Mouse (Mus musculus): ENCODE measurements at regions not wholly inside any gene's neighbourhood (a gene's known extent, or its start where the extent isn't known, plus 50 kb on each side); places are given as distances from the start of the nearest gene placed in this dataset.
A peak's percentile ranks its signal among the peaks of the same experiment; 100 is the strongest.
"Not testable (repeated sequence)": the region's sequence is repeated elsewhere in the genome, so short reads cannot be mapped to it uniquely, and the experiment has no call there.

- no peak for DNase-seq (ENCODE audit: low read depth, low spot score)
These were observed 454.0 kb upstream of the Jmjd1c start for GRCm38 (mm10) chr10:66641966-66642365.

GRCm38 (mm10) chr10:66643160-66643559 is 452.8 kb upstream of the Jmjd1c start:
- no peak for DNase-seq (ENCODE audit: low read depth, low spot score)

GRCm38 (mm10) chr10:66657520-66657919 is 438.4 kb upstream of the Jmjd1c start:
- no peak for DNase-seq (ENCODE audit: low read depth, low spot score)

GRCm38 (mm10) chr10:66683160-66683559 is 412.8 kb upstream of the Jmjd1c start:
- no peak for DNase-seq (ENCODE audit: low read depth, low spot score)

GRCm38 (mm10) chr10:66689196-66689595 is 406.7 kb upstream of the Jmjd1c start:
- DNase-seq (ENCODE audit: low read depth, low spot score), result not testable (repeated sequence)

GRCm38 (mm10) chr10:66694549-66695285 is 401.2 kb upstream of the Jmjd1c start:
- no peak for DNase-seq (ENCODE audit: low read depth, low spot score)

- DNase-seq (ENCODE audit: low read depth, low spot score), result not testable (repeated sequence)
These were observed 381.0 kb upstream of the Jmjd1c start for GRCm38 (mm10) chr10:66714926-66715325.

GRCm38 (mm10) chr10:66717909-66718308 is 378.0 kb upstream of the Jmjd1c start:
- no peak for DNase-seq (ENCODE audit: low read depth, low spot score)

GRCm38 (mm10) chr10:66719796-66720195 is 376.1 kb upstream of the Jmjd1c start:
- DNase-seq (ENCODE audit: low read depth, low spot score), result no peak

GRCm38 (mm10) chr10:66733631-66734030 is 362.3 kb upstream of the Jmjd1c start:
- no peak for DNase-seq (ENCODE audit: low read depth, low spot score)

GRCm38 (mm10) chr10:66734853-66735252 is 361.1 kb upstream of the Jmjd1c start:
- DNase-seq (ENCODE audit: low read depth, low spot score), result peak; percentile 53

GRCm38 (mm10) chr10:66739017-66739416 is 356.9 kb upstream of the Jmjd1c start:
- DNase-seq (ENCODE audit: low read depth, low spot score), result no peak

GRCm38 (mm10) chr10:66741819-66742218 is 354.1 kb upstream of the Jmjd1c start:
- DNase-seq (ENCODE audit: low read depth, low spot score), result peak; percentile 66

GRCm38 (mm10) chr10:66743254-66743653 is 352.7 kb upstream of the Jmjd1c start:
- DNase-seq (ENCODE audit: low read depth, low spot score), result no peak

- DNase-seq (ENCODE audit: low read depth, low spot score), result no peak
These were observed 350.1 kb upstream of the Jmjd1c start for GRCm38 (mm10) chr10:66745871-66746270.

GRCm38 (mm10) chr10:66752237-66752810 is 343.6 kb upstream of the Jmjd1c start:
- DNase-seq (ENCODE audit: low read depth, low spot score), result no peak

GRCm38 (mm10) chr10:66756866-66757265 is 339.1 kb upstream of the Jmjd1c start:
- DNase-seq (ENCODE audit: low read depth, low spot score), result no peak

- DNase-seq (ENCODE audit: low read depth, low spot score), result no peak
These were observed 325.5 kb upstream of the Jmjd1c start for GRCm38 (mm10) chr10:66770161-66771030.

- DNase-seq (ENCODE audit: low read depth, low spot score), result peak; percentile 42
These were observed 315.4 kb upstream of the Jmjd1c start for GRCm38 (mm10) chr10:66780335-66781170.

GRCm38 (mm10) chr10:66781171-66781510 is 314.8 kb upstream of the Jmjd1c start:
- DNase-seq (ENCODE audit: low read depth, low spot score), result no peak

- peak; percentile 9 for DNase-seq (ENCODE audit: low read depth, low spot score)
These were observed 313.9 kb upstream of the Jmjd1c start for GRCm38 (mm10) chr10:66782025-66782424.

GRCm38 (mm10) chr10:66787812-66788211 is 308.1 kb upstream of the Jmjd1c start:
- no peak for DNase-seq (ENCODE audit: low read depth, low spot score)

All from 3T3-L1 (cell line).